ENCODE assay signal across 32 mouse cellular contexts in the genomic region with DNA sequence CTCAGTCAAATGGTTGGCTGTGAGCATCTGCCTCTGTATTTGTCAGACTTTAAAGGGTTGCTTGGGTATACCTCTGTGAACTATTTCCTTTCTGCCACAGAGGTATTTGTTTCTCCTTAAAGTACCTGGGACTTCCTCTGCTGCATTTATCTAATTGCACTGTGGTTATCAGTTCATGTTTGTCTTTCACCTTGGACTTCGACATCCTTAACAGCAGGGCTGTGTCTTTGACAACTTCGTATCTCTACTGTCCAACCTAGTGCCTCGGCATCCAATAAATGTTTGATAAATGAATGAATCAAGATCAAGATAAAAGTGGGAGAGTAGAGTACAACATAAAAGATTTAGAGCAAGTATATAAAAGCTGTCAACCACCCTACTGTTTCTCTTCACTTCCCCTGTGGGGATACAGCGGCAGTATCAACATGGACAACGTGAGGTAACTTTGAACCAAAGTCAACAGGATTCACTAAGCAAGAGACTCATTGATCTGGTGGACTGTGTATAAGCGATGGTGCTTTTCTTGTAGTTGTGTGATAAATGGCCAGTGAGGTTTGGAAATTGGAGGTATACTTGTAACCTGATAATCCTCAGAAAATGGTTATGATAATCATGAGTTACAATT.
"Had no signal": no experiment of that assay in that cellular context is flagged by ENCODE, and none has a peak within 500 bp of the region (broad histone marks: within the 10 kb centered on the region; RNA-seq: fewer than 3 reads in every experiment).

No protein-coding gene starts in this region.

- H3K36me3 ChIP-seq: limb, embryonic 10.5 days; limb, embryonic 12.5 days; limb, embryonic 13.5 days; limb, embryonic 15.5 days; liver, embryonic 12.5 days; liver, embryonic 13.5 days; liver, embryonic 15.5 days; lung, embryonic 15.5 days; midbrain, embryonic 10.5 days; midbrain, embryonic 12.5 days; midbrain, embryonic 13.5 days; midbrain, embryonic 15.5 days; neural tube, embryonic 12.5 days had no signal

- H3K27ac ChIP-seq: limb, embryonic 10.5 days; limb, embryonic 12.5 days; limb, embryonic 13.5 days; limb, embryonic 15.5 days; liver, embryonic 12.5 days; liver, embryonic 13.5 days; liver, embryonic 14.5 days; liver, embryonic 15.5 days; lung, embryonic 15.5 days; macrophage; midbrain, embryonic 10.5 days; midbrain, embryonic 12.5 days; midbrain, embryonic 13.5 days; midbrain, embryonic 15.5 days; neural tube, embryonic 12.5 days had no signal

- H3K27me3 ChIP-seq: limb, embryonic 12.5 days; limb, embryonic 13.5 days; limb, embryonic 15.5 days; liver, embryonic 12.5 days; liver, embryonic 13.5 days; liver, embryonic 15.5 days; lung, embryonic 15.5 days; megakaryocyte, embryonic 14.5 days; midbrain, embryonic 12.5 days; midbrain, embryonic 13.5 days; midbrain, embryonic 15.5 days; neural tube, embryonic 12.5 days had no signal

- ATAC-seq: liver, embryonic 12.5 days; liver, postnatal 0 days; lung, postnatal 0 days; midbrain, embryonic 13.5 days; midbrain, embryonic 15.5 days; midbrain, embryonic 16.5 days had no signal

- H3K4me1 ChIP-seq: limb, embryonic 10.5 days; limb, embryonic 12.5 days; limb, embryonic 13.5 days; limb, embryonic 15.5 days; liver, embryonic 12.5 days; liver, embryonic 13.5 days; liver, embryonic 15.5 days; lung, embryonic 15.5 days; megakaryocyte, embryonic 14.5 days; midbrain, embryonic 10.5 days; midbrain, embryonic 12.5 days; midbrain, embryonic 13.5 days; midbrain, embryonic 15.5 days; neural tube, embryonic 12.5 days had no signal

- H3K9ac ChIP-seq: limb, embryonic 12.5 days; limb, embryonic 13.5 days; limb, embryonic 15.5 days; liver, embryonic 12.5 days; liver, embryonic 13.5 days; liver, embryonic 14.5 days; liver, embryonic 15.5 days; liver, postnatal 0 days; lung, embryonic 14.5 days; lung, embryonic 15.5 days; midbrain, embryonic 12.5 days; midbrain, embryonic 13.5 days; midbrain, embryonic 15.5 days; neural tube, embryonic 12.5 days had no signal

- DNase-seq: left cerebral cortex, postnatal 4 days; liver; liver, embryonic 13.5 days; liver, postnatal 0 days; lung, adult 18-20 months; lung, adult 2 months; lung, embryonic 14.5 days; lung, postnatal 10 days; lung, postnatal 14 days; lung, postnatal 36 days; lung, postnatal 4 days; midbrain, embryonic 14.5 days had no signal

- H3K9me3 ChIP-seq: limb, embryonic 10.5 days; limb, embryonic 12.5 days; limb, embryonic 13.5 days; limb, embryonic 15.5 days; liver, embryonic 12.5 days; liver, embryonic 13.5 days; liver, embryonic 15.5 days; lung, embryonic 15.5 days; megakaryocyte, embryonic 14.5 days; midbrain, embryonic 10.5 days; midbrain, embryonic 12.5 days; midbrain, embryonic 13.5 days; midbrain, embryonic 15.5 days; neural tube, embryonic 12.5 days had no signal

- H3K4me2 ChIP-seq: limb, embryonic 12.5 days; limb, embryonic 13.5 days; limb, embryonic 15.5 days; liver, embryonic 11.5 days; liver, embryonic 12.5 days; liver, embryonic 13.5 days; liver, embryonic 15.5 days; lung, embryonic 14.5 days; lung, embryonic 15.5 days; midbrain, embryonic 11.5 days; midbrain, embryonic 12.5 days; midbrain, embryonic 13.5 days; midbrain, embryonic 15.5 days; neural tube, embryonic 12.5 days had no signal

- H3K4me3 ChIP-seq: limb, embryonic 10.5 days; limb, embryonic 12.5 days; limb, embryonic 13.5 days; limb, embryonic 15.5 days; liver, embryonic 12.5 days; liver, embryonic 13.5 days; liver, embryonic 15.5 days; lung, embryonic 15.5 days; megakaryocyte, embryonic 14.5 days; midbrain, embryonic 10.5 days; midbrain, embryonic 12.5 days; midbrain, embryonic 13.5 days; midbrain, embryonic 15.5 days; myocyte; neural tube, embryonic 12.5 days had no signal
